Mouse (Mus musculus) lung, embryonic 14.5 days (tissue): ENCODE results near the gene Calr4. TPM values are rescaled to one million over a fixed set of nuclear protein-coding genes. Genes with fewer than 3 reads are reported as not detected.

ENCODE experiments used
- ATAC-seq: fragments of 200-750 bp; cut with Nextera tagmentation; 2 replicates; pipeline ENCODE4 v1.8.0; 2017; ENCODE audit warnings: mild to moderate bottlenecking, moderate TSS enrichment, moderate library complexity; ENCODE audit not compliant: insufficient read depth
- DNase-seq: peaks from one replicate; pipeline ENCODE4 v3.0.0-alpha.2; 2015
- H3K27ac ChIP-seq: fragments of 300-500 bp; sonication (generic); 2 replicates; pipeline ENCODE4 v1.5.1; 2014; ENCODE audit warnings: low read depth, mild to moderate bottlenecking, moderate library complexity
- H3K27me3 ChIP-seq: fragments of 300-500 bp; sonication (generic); 2 replicates; pipeline ENCODE4 v1.6.1; 2014; ENCODE audit warnings: low read length, control low read depth; ENCODE audit not compliant: insufficient read depth
- H3K36me3 ChIP-seq: fragments of 300-500 bp; sonication (generic); 2 replicates; pipeline ENCODE4 v1.6.1; 2014; ENCODE audit warnings: control low read depth; ENCODE audit not compliant: insufficient read depth
- H3K4me1 ChIP-seq: fragments of 300-500 bp; sonication (generic); 2 replicates; pipeline ENCODE4 v1.6.1; 2014; ENCODE audit warnings: antibody characterized with exemption, control low read depth; ENCODE audit not compliant: insufficient read depth
- H3K4me2 ChIP-seq: fragments of 300-500 bp; sonication (generic); 2 replicates; pipeline ENCODE4 v1.6.1; 2014; ENCODE audit warnings: mild to moderate bottlenecking
- H3K4me3 ChIP-seq: fragments of 300-500 bp; sonication (generic); 2 replicates; pipeline ENCODE4 v1.5.1; 2014; ENCODE audit warnings: low read depth, low read length
- H3K9ac ChIP-seq: fragments of 300-500 bp; sonication (generic); 2 replicates; pipeline ENCODE4 v1.6.1; 2014
- H3K9me3 ChIP-seq: fragments of 300-500 bp; sonication (generic); 2 replicates; pipeline ENCODE4 v1.6.1; 2016; ENCODE audit warnings: low read depth, low read length, control low read depth
- CTCF ChIP-seq: IDR thresholded peaks from 2 replicates; pipeline ENCODE4 v1.5.1; 2016; ENCODE audit warnings: antibody characterized with exemption, low read depth
- whole genome bisulfite sequencing: fragments of 180-500 bp; shearing (Covaris S2); extraction: QIAGEN DNeasy Blood & Tissue Kit; methylation state at CpG from one replicate; pipeline ENCODE4 v1.1.7; 2014; 5-methylcytosine and 5-hydroxymethylcytosine counted together
- polyA plus RNA-seq: library from polyadenylated mRNA; unstranded; fragments of >200 nt; fragmentation: Nextera tagmentation; extraction: Ambion mirVana; gene quantifications from 2 replicates; pipeline ENCODE4 v1.2.1, GENCODE M21; 2014

The Calr4 gene
- polyA plus RNA-seq, 1 experiment from 2014 or later, result not detected

DNA sequence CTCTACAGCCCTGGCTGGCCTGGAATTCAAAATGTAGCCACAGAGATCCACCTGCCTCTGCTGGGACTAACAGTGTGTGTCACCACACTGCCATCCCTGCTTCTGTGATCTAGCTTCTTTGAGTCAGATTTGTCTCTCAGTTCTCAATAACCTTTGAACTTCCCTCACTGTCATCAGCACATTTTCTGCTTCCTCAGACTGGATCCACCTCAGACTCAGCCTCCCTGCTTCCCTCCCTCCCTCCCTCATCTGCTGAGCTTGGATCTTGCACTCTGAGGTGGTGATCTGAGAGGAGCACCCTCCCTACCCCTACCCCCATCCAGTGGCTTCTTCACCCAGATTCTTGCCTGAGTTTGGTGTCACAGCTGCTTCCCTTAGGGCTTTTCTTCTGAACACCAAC is 23.4 kb downstream of the Calr4 start:
- ATAC-seq, result no peak
- Histone ChIP-seq H3K4me2 (no peak overlapping the region), H3K27ac (no peak overlapping the region), H3K9ac (no peak overlapping the region), H3K9me3 (no peaks in the 10 kb centered on the region), H3K36me3 (no peaks in the 10 kb centered on the region), H3K27me3 (no peaks in the 10 kb centered on the region), H3K4me3 (no peak overlapping the region), H3K4me1 (0 out of 2 replicates have a peak, but pooled peaks cover 4% of the 10 kb centered on the region)
- DNase-seq, result no peak
- TF ChIP-seq CTCF, result no peak

DNA sequence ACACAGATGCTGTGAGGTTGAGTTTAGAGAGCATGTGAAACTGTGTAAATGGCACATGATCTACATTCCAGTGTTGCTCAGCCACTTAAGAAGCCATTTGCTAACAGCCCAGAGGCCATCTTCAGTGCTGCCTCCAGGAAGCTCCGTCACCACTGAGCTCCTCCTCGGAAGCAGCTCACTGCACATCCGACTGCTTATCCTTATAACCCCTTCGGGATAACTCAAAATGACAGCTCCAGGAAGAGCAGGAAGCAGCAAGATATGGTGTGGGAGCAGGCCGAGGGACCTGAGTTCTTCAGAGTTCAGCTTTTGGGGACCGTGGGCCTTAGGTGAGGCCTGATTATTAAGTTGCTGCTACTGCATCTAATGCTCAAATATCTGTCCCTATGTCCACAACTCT is 27.8 kb downstream of the Calr4 start:
- Histone ChIP-seq H3K27me3 (no peaks in the 10 kb centered on the region), H3K4me1 (no peaks in the 10 kb centered on the region), H3K9me3 (no peaks in the 10 kb centered on the region), H3K36me3 (no peaks in the 10 kb centered on the region), H3K4me2 (no peak overlapping the region), H3K9ac (no peak overlapping the region), H3K27ac (no peak overlapping the region), H3K4me3 (no peak overlapping the region)
- no peak for TF ChIP-seq CTCF
- DNase-seq (peak; percentile 39), ATAC-seq (no peak)
- 50% methylated on average over 6 of the region's 6 CpGs for WGBS

DNA sequence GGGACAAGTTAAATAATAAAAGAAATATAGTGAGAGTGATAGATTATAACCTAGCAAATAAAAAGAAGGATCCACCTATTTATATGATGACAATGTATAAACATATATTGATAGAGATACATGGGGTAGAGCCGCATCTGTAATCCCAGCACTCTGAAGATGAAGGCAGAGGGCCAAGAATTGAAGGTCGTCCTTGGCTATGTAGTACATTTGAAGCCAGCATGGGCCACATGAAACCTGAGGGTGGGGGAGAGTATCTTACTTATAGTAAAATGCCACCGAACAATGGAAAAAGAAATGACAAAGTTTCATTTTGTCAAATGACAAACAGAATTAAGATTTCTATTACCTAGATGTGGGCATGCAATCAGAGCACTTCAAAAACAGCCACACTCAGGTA is 31.8 kb downstream of the Calr4 start:
- Histone ChIP-seq H3K9ac (no peak overlapping the region), H3K27me3 (no peaks in the 10 kb centered on the region), H3K4me2 (no peak overlapping the region), H3K4me3 (no peak overlapping the region), H3K9me3 (no peaks in the 10 kb centered on the region), H3K4me1 (no peaks in the 10 kb centered on the region), H3K36me3 (no peaks in the 10 kb centered on the region), H3K27ac (no peak overlapping the region)
- TF ChIP-seq CTCF, result no peak
- DNase-seq, result no peak
- 79% methylated on average over 3 of the region's 3 CpGs for WGBS
- ATAC-seq, result no peak

DNA sequence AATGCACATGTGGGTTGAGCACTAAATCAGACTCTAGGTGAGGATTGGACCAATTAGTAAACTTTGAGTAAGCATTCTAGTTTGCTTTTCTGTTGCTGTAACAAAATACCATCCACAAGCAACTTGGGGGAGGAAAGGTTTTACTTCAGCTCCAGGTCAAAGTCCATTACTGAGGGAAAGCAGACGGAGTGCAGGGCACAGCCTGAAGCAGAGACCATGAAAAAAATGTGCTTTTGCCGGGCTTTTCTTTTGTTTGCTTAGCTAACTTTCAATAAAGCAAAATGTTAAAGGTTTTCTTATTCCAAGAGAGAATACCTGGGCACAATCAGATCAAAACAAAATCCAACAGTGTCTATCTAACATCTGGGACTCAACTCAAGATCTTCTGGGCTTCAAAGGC is 32.5 kb downstream of the Calr4 start:
- H3K4me1 ChIP-seq, result no peaks in the 10 kb centered on the region
- H3K9me3 ChIP-seq, result no peaks in the 10 kb centered on the region
- no peaks in the 10 kb centered on the region for H3K27me3 ChIP-seq
- no peak overlapping the region for H3K4me3 ChIP-seq
- no peaks in the 10 kb centered on the region for H3K36me3 ChIP-seq
- no peak for TF ChIP-seq CTCF
- no peak overlapping the region for H3K9ac ChIP-seq
- H3K27ac ChIP-seq, result no peak overlapping the region
- DNase-seq (no peak), ATAC-seq (no peak)
- 64% methylated on average over 2 of the region's 2 CpGs for WGBS
- H3K4me2 ChIP-seq, result no peak overlapping the region

DNA sequence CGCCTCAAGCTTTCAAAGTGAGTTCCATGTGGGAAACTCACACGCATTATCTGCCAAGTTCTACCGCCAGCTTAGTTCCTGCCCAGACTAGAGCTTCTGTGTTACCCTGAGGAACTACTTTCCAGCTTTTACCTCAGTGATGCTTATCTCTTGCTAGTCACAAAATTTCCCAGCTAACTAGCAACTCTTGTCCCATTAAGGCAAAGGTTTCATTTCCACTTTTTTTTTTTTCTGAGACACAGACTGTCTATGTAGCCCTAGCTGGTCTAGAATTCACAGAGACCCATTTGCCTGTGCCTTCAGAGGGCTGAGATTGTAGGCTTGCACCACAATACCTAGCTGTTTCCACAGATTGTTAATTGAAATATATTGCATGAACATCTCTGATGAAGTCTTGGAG is 33.2 kb downstream of the Calr4 start:
- Histone ChIP-seq H3K4me1 (no peaks in the 10 kb centered on the region), H3K9ac (no peak overlapping the region), H3K4me2 (no peak overlapping the region), H3K9me3 (no peaks in the 10 kb centered on the region), H3K27me3 (no peaks in the 10 kb centered on the region), H3K27ac (no peak overlapping the region), H3K4me3 (no peak overlapping the region), H3K36me3 (no peaks in the 10 kb centered on the region)
- DNase-seq (no peak), ATAC-seq (no peak)
- TF ChIP-seq CTCF, result no peak
- 82% methylated on average over 3 of the region's 3 CpGs for WGBS

DNA sequence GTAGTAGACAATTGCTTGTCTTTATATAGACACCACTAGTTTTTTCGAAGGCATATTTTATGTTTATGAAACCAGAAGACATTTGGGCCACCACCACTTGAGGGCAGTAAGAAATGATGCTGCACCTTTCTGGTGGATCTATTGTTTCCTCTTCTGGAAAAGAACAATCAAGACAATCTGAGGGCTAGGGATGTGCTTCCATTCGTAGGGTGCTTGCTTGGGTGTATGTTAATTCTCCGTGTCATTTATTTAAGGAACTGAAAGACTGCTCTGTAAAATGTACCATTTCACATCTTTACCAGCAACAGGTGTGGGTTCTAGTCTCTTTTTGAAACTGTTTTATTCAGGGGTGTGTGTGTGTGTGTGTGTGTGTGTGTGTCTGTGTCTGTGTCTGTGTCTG is 34.6 kb downstream of the Calr4 start:
- H3K27ac ChIP-seq, result no peak overlapping the region
- no peak overlapping the region for H3K4me2 ChIP-seq
- H3K4me3 ChIP-seq, result no peak overlapping the region
- H3K27me3 ChIP-seq, result no peaks in the 10 kb centered on the region
- DNase-seq (no peak), ATAC-seq (no peak)
- H3K9me3 ChIP-seq, result no peaks in the 10 kb centered on the region
- no peaks in the 10 kb centered on the region for H3K36me3 ChIP-seq
- WGBS, result 82% methylated on average over 3 of the region's 3 CpGs
- no peak for TF ChIP-seq CTCF
- no peaks in the 10 kb centered on the region for H3K4me1 ChIP-seq
- H3K9ac ChIP-seq, result no peak overlapping the region

DNA sequence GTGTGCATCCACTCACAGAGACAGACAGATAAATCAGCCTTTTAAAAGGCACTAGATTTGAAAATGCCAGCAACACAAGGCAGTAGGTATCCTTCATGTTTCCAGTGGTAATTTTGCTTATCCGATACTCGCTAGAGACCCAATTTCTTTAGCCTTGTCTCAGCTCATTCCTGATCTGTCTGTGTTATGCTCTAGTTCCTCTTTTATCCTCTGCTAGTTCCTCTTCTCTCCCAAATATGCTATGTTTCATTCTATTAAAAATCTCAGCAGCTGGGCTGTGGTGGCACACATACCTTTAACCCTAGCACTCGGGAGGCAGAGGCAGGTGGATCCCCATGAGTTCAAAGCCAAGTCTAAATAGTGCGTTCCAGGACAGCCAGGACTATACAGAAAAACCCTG is 37.5 kb downstream of the Calr4 start:
- H3K9me3 ChIP-seq, result no peaks in the 10 kb centered on the region
- DNase-seq (no peak), ATAC-seq (no peak)
- no peaks in the 10 kb centered on the region for H3K4me1 ChIP-seq
- no peaks in the 10 kb centered on the region for H3K36me3 ChIP-seq
- H3K27me3 ChIP-seq, result no peaks in the 10 kb centered on the region
- WGBS, result 91% methylated on average over 4 of the region's 4 CpGs
- H3K4me3 ChIP-seq, result no peak overlapping the region
- no peak for TF ChIP-seq CTCF
- H3K4me2 ChIP-seq, result no peak overlapping the region
- no peak overlapping the region for H3K9ac ChIP-seq
- no peak overlapping the region for H3K27ac ChIP-seq

DNA sequence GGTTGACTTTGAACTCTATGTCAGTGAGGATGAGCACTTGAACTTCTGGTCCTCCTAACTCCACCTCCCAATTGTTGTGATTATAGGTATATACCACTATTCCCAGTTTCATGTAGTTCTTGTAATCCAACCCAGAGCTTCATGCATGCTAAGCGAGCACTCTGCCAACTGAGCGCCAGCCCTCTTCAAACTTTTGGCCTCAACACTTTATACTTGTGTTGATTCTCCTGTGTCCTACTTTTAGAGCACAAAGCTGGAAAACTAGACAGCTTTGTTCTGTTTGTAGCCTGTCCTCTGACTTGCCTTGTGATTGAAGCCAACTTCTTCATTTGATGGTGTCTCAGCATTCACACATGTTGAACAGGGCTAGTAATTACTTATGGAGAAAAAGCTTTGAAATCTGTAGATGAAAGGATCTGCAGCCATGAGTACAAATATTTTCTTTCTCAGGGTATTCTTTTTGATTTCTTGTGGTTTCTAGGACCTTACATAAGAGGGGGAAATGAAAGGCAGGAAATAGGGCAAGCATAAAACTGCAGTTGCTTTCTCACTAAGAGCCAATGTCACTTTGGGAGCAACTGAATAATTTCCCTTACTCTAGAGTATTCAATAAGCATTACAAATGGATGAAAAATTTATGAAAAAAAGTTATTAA is 39.4 kb downstream of the Calr4 start:
- Histone ChIP-seq H3K27me3 (no peaks in the 10 kb centered on the region), H3K27ac (no peak overlapping the region), H3K9ac (no peak overlapping the region), H3K4me3 (no peak overlapping the region), H3K4me1 (no peaks in the 10 kb centered on the region), H3K4me2 (no peak overlapping the region), H3K9me3 (no peaks in the 10 kb centered on the region), H3K36me3 (no peaks in the 10 kb centered on the region)
- WGBS, result 74% methylated on average over 2 of the region's 2 CpGs
- no peak for DNase-seq
- no peak for ATAC-seq
- no peak for TF ChIP-seq CTCF
